Mouse (Mus musculus): Measurements from ENCODE around the gene Thap2. TPM values are rescaled to one million over a fixed set of nuclear protein-coding genes. Genes with fewer than 3 reads are reported as not detected.
A peak's percentile ranks its signal among the peaks of the same experiment; 100 is the strongest.

The Thap2 gene
- 16.5 and 18.9 TPM in 2 replicates for polyA plus RNA-seq (2015; fragmentation: Nextera tagmentation; extraction: Ambion mirVana)

DNA sequence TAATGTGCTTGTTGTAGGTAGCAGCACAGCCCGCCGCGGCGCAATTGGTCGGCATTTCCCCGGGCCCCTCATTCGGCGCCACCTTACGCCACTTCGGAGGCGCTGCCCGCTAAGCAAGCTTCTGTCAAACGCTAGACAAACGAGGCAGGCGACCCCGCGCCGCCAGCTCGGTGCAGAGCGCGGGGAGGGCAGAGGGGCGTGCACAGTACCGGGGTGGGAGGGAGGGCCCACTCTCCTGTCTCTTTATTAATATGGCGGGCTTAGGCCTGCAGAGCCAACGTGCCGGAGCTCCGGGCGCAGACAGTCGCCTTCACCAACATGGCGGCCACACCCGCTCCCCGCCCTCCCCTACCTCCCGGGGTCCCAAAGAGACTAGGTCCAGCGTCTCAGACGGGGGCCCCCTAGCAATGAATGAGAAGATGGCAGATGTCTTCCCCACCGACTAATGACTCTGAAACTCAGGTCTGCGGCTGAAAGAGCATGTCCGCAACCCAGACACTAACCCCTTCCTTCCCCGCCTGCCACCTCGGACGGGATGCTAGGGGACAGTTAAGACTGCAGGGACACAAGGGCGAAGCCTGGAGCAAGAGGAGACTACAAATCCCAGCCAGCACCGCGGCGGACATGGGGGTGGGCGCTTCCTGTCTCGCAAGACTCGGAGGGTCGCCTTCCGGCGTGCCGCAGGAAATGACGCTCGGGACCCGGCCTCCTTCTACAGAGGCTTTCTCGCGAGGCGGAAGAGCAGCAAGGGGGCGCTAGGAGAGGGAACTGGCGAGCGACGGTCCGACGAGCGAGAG, at the start of gene Thap2, which contains the start of gene Zfc3h1:
Gene Thap2 (minus strand): TSS at position 223 of the 797 bp plus-strand sequence.
Gene Zfc3h1 (plus strand): TSS at position 739 of the 797 bp plus-strand sequence.
- peak; percentile 98 for ATAC-seq (replicated peaks; ENCODE audit: low FRiP score, low read depth)
- DNase-seq (ENCODE audit: low spot score), result peak; percentile 99
- TF ChIP-seq CTCF (IDR thresholded peaks at IDR 0.05; ENCODE audit: low read depth), result peak; percentile 81
- H3K4me3 ChIP-seq (replicated peaks; ENCODE audit: low read depth, low read length), result peak within 1 kb of the TSS; percentile 61
- under 1% methylated on average over 64 of the region's 65 CpGs for WGBS
- peak within 1 kb of the TSS; percentile 77 for H3K9ac ChIP-seq (ENCODE audit: low read depth, low read length)
- H3K4me1 ChIP-seq (replicated peaks; ENCODE audit: insufficient read depth, low read length), result peaks cover 9% of the 10 kb centered on the region; the same call in 1 of the 2 replicates
- peak within 1 kb of the TSS; percentile 56 for H3K4me2 ChIP-seq (ENCODE audit: low read length)
- no peaks in the 10 kb centered on the region for H3K27me3 ChIP-seq (ENCODE audit: insufficient read depth, low read length)
- peaks cover 5% of the 10 kb centered on the region; the same call in 1 of the 2 replicates for H3K36me3 ChIP-seq (ENCODE audit: insufficient read depth, low read length)
- H3K27ac ChIP-seq, result peak within 1 kb of the TSS; percentile 96
- H3K9me3 ChIP-seq (replicated peaks; ENCODE audit: low read length), result no peaks in the 10 kb centered on the region

DNA sequence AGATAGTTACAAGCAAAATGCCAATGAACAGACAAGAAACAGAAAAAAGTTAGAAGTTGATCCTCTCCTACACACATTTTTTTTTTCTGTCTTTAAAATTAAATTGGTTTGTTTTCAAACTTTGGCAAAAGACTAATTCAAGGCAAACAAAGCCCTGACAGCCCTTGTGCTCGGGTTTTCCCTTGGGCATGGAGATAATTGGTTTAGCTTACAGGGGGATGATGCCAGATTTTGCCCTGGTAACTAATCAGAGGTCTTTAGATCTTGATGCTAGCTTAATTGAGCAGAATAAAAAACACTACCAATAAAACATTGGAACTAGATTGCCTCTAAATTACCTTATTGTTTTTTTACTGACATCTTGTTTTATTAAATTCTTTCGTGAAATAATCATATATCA, 41.1 kb upstream of the Thap2 start:
- no peak for ATAC-seq (replicated peaks; ENCODE audit: low FRiP score, low read depth)
- no peak for DNase-seq (ENCODE audit: low spot score)
- no peak for TF ChIP-seq CTCF (IDR thresholded peaks at IDR 0.05; ENCODE audit: low read depth)
- no peak overlapping the region for H3K4me2 ChIP-seq (ENCODE audit: low read length)
- H3K4me1 ChIP-seq (replicated peaks; ENCODE audit: insufficient read depth, low read length), result no peaks in the 10 kb centered on the region
- H3K27ac ChIP-seq, result no peak overlapping the region
- WGBS, result 78% methylated on average over 2 of the region's 2 CpGs
- H3K27me3 ChIP-seq (ENCODE audit: insufficient read depth, low read length), result no peaks in the 10 kb centered on the region
- H3K4me3 ChIP-seq (replicated peaks; ENCODE audit: low read depth, low read length), result no peak overlapping the region
- peaks cover 45% of the 10 kb centered on the region for H3K36me3 ChIP-seq (ENCODE audit: insufficient read depth, low read length)
- H3K9me3 ChIP-seq (replicated peaks; ENCODE audit: low read length), result no peaks in the 10 kb centered on the region
- no peak overlapping the region for H3K9ac ChIP-seq (ENCODE audit: low read depth, low read length)

DNA sequence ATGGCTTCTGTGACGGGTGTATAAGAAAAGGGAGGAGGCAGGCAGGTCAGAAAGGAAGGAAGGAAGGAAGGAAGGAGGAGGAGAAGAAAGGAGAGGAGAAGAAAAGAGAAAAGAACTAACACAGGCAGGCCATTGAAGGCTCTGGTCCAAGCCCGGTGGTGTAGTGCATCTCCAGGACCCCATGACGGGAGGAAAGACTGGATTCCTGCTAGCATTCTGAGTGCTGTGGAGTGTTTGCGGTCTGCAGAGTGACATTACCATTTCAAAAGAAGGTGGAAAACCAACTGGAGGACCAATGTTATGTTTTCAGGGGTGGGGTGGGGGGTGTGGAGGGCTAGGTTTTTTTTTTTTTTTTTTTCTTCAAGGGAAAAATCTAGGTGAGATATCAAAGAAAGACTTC, 37.7 kb upstream of the Thap2 start:
- WGBS, result 87% methylated on average over 4 of the region's 4 CpGs
- Histone ChIP-seq H3K27ac (no peak overlapping the region), H3K4me2 (ENCODE audit: low read length) (no peak overlapping the region), H3K4me3 (replicated peaks; ENCODE audit: low read depth, low read length) (no peak overlapping the region), H3K27me3 (ENCODE audit: insufficient read depth, low read length) (no peaks in the 10 kb centered on the region), H3K9me3 (replicated peaks; ENCODE audit: low read length) (no peaks in the 10 kb centered on the region), H3K4me1 (replicated peaks; ENCODE audit: insufficient read depth, low read length) (no peaks in the 10 kb centered on the region), H3K9ac (ENCODE audit: low read depth, low read length) (no peak overlapping the region), H3K36me3 (ENCODE audit: insufficient read depth, low read length) (peaks cover 25% of the 10 kb centered on the region)
- no peak for DNase-seq (ENCODE audit: low spot score)
- no peak for TF ChIP-seq CTCF (IDR thresholded peaks at IDR 0.05; ENCODE audit: low read depth)
- ATAC-seq (replicated peaks; ENCODE audit: low FRiP score, low read depth), result no peak

- no peak for ATAC-seq (replicated peaks; ENCODE audit: low FRiP score, low read depth)
- TF ChIP-seq CTCF (IDR thresholded peaks at IDR 0.05; ENCODE audit: low read depth), result no peak
- DNase-seq (ENCODE audit: low spot score), result no peak
- H3K9me3 ChIP-seq (replicated peaks; ENCODE audit: low read length), result no peaks in the 10 kb centered on the region
- H3K36me3 ChIP-seq (ENCODE audit: insufficient read depth, low read length), result peaks cover 48% of the 10 kb centered on the region
- WGBS, result 90% methylated on average over 3 of the region's 3 CpGs
- no peak overlapping the region for H3K4me3 ChIP-seq (replicated peaks; ENCODE audit: low read depth, low read length)
- H3K9ac ChIP-seq (ENCODE audit: low read depth, low read length), result no peak overlapping the region
- H3K4me2 ChIP-seq (ENCODE audit: low read length), result no peak overlapping the region
- H3K27me3 ChIP-seq (ENCODE audit: insufficient read depth, low read length), result no peaks in the 10 kb centered on the region
- H3K27ac ChIP-seq, result no peak overlapping the region
- no peaks in the 10 kb centered on the region for H3K4me1 ChIP-seq (replicated peaks; ENCODE audit: insufficient read depth, low read length)
These were observed 29.8 kb upstream of the Thap2 start for GRCm38 (mm10) chr10:115414056-115414455.

- WGBS, result 85% methylated on average over 2 of the region's 2 CpGs
- no peaks in the 10 kb centered on the region for H3K27me3 ChIP-seq (ENCODE audit: insufficient read depth, low read length)
- DNase-seq (ENCODE audit: low spot score) (no peak), ATAC-seq (replicated peaks; ENCODE audit: low FRiP score, low read depth) (no peak)
- H3K27ac ChIP-seq, result no peak overlapping the region
- H3K9me3 ChIP-seq (replicated peaks; ENCODE audit: low read length), result no peaks in the 10 kb centered on the region
- H3K36me3 ChIP-seq (ENCODE audit: insufficient read depth, low read length), result peaks cover 52% of the 10 kb centered on the region
- H3K9ac ChIP-seq (ENCODE audit: low read depth, low read length), result no peak overlapping the region
- H3K4me2 ChIP-seq (ENCODE audit: low read length), result no peak overlapping the region
- no peak overlapping the region for H3K4me3 ChIP-seq (replicated peaks; ENCODE audit: low read depth, low read length)
- no peak for TF ChIP-seq CTCF (IDR thresholded peaks at IDR 0.05; ENCODE audit: low read depth)
- H3K4me1 ChIP-seq (replicated peaks; ENCODE audit: insufficient read depth, low read length), result no peaks in the 10 kb centered on the region
These were observed 29.3 kb upstream of the Thap2 start for GRCm38 (mm10) chr10:115413496-115413895.

GRCm38 (mm10) chr10:115406393-115406792, 22.1 kb upstream of the Thap2 start:
- H3K9me3 ChIP-seq (replicated peaks; ENCODE audit: low read length), result no peaks in the 10 kb centered on the region
- H3K4me1 ChIP-seq (replicated peaks; ENCODE audit: insufficient read depth, low read length), result no peaks in the 10 kb centered on the region
- 64% methylated on average over 6 of the region's 6 CpGs for WGBS
- H3K27ac ChIP-seq, result no peak overlapping the region
- ATAC-seq (replicated peaks; ENCODE audit: low FRiP score, low read depth) (no peak), DNase-seq (ENCODE audit: low spot score) (peak; percentile 82)
- peak; percentile 87 for TF ChIP-seq CTCF (IDR thresholded peaks at IDR 0.05; ENCODE audit: low read depth)
- H3K4me3 ChIP-seq (replicated peaks; ENCODE audit: low read depth, low read length), result no peak overlapping the region
- H3K36me3 ChIP-seq (ENCODE audit: insufficient read depth, low read length), result peaks cover 53% of the 10 kb centered on the region
- H3K9ac ChIP-seq (ENCODE audit: low read depth, low read length), result no peak overlapping the region
- H3K4me2 ChIP-seq (ENCODE audit: low read length), result no peak overlapping the region
- H3K27me3 ChIP-seq (ENCODE audit: insufficient read depth, low read length), result no peaks in the 10 kb centered on the region

Data from kidney, postnatal 0 days (tissue).